Mouse (Mus musculus) ES-Bruce4 (cell line): ENCODE measurements around the gene Ptpn4.

Experiments used
- CTCF ChIP-seq: IDR thresholded peaks from one replicate; pipeline ENCODE4 v1.8.1; 2011; ENCODE audit warnings: low read depth, low read length
- EP300 ChIP-seq: IDR thresholded peaks from 2 replicates; pipeline ENCODE4 v1.6.1; 2011; ENCODE audit warnings: low read depth, low read length; ENCODE audit not compliant: insufficient read depth
- POLR2A ChIP-seq: IDR thresholded peaks from one replicate; pipeline ENCODE4 v1.8.1; 2011; ENCODE audit warnings: low read length; ENCODE audit not compliant: insufficient read depth

DNA sequence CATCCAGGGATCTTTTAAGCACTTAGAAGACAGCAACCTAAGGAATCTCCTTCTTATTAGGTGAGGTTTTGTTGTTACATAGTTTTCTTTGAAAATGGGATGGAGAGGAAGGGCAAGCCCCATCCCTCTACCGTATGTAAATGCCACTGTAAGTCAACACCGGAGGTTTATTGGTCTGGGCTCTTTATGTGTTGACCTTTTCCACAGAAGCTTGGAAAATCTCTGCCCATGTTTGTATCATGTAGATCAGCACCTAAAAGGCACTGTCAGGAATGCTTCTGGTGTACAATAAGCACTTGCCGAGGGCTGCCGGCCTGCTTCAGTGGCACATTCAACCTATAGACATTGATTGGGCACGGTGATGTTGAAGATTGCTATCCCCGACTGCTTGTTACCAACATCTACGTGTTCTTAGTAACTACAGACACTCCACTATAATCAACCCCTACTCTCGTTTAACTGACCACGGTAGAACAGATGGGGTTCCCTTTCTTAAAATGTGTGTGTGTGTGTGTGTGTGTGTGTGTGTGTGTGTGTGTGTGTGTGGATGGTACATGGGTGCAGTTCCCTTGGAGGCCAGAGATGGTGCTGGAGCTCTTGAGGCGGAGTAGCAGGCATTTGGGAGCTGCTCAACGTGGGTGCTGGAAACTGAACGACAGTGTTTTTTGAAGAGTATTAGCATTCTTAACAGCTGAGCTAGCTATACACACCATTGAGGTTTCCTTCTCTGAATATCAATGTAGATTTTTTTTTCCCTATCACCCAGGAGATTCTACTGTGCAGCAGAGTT lies 11.9 kb upstream of the Ptpn4 start:
- TF ChIP-seq POLR2A (no peak), CTCF (no peak), EP300 (no peak)
